Mouse (Mus musculus): ENCODE measurements around the gene Chat. TPM values are rescaled to one million over a fixed set of nuclear protein-coding genes. Genes with fewer than 3 reads are reported as not detected.
A peak's percentile ranks its signal among the peaks of the same experiment; 100 is the strongest.
"Not testable (repeated sequence)": the region's sequence is repeated elsewhere in the genome, so short reads cannot be mapped to it uniquely, and the experiment has no call there.

The Chat gene
- polyA plus RNA-seq, 1 experiment: 0.42 TPM

GRCm38 (mm10) chr14:32463211-32464040, 2.4 kb downstream of the Chat start:
- no peak for DNase-seq (ENCODE audit: extremely low spot score in 1 of 2, low spot score in 1 of 2)

GRCm38 (mm10) chr14:32452552-32452951, 13.2 kb downstream of the Chat start:
- no peak for DNase-seq (ENCODE audit: extremely low spot score in 1 of 2, low spot score in 1 of 2)

DNA sequence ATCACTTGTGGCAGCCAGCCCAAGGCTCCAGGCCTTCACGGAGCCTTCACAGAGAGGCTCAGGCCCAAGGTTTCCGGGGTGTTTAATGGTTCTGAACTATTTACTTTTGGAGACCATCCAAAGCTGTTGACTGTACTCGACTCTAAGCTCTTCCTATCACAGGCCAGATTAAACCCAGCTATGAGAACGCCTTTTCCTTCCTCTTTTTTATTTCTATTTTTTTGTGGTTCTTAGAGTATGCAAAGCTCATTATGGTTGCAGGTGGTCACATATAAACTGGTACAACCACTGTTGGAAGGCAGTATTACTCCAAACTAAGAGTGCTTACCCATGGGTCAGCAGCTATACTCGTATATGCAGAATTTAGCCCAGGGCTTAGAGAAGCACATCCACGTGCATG, 18.8 kb downstream of the Chat start:
- no peak for DNase-seq (ENCODE audit: extremely low spot score in 1 of 2, low spot score in 1 of 2)

DNA sequence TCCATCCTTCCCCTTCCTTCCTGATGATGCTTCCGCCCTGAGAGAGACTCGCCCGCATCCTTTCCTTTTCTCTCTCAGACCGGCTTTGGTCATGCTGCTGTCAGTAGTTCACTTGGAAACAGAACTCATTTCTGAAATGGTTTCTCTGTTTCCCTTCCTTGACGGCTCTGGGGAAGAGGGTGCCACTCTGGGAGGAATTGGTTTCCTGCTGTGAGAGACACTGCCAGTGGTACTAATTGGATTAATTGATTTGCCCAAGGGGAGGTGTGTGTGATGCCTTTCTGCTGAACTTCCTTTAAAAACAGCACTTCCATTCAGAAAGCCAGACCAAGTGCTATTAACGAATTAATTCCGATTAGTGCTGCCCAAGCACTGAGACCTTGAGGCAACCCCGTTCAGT, 22.3 kb downstream of the Chat start:
- DNase-seq (ENCODE audit: extremely low spot score in 1 of 2, low spot score in 1 of 2): no peak

DNA sequence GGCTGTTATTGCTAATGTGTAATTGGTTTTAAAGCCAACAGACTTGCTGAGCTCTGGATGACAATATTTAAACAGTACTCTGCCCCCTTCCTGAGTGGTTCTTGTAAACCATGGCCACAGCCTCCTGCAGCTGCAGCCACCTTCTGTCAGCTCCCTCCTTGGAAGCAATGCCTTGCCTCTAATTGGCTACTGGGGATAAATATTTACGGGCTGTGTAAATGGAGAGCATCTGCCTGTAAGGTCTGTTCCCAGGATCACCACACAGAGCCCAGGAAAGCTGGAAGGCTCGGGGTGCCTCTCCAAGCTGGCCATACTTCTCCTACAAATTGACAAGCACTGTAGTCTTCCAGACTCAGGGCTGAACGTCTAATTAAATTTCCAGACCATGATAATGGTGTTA, 26.0 kb downstream of the Chat start:
- no peak for DNase-seq (ENCODE audit: extremely low spot score in 1 of 2, low spot score in 1 of 2)

GRCm38 (mm10) chr14:32439316-32439715, 26.5 kb downstream of the Chat start:
- DNase-seq (ENCODE audit: extremely low spot score in 1 of 2, low spot score in 1 of 2): no peak

DNA sequence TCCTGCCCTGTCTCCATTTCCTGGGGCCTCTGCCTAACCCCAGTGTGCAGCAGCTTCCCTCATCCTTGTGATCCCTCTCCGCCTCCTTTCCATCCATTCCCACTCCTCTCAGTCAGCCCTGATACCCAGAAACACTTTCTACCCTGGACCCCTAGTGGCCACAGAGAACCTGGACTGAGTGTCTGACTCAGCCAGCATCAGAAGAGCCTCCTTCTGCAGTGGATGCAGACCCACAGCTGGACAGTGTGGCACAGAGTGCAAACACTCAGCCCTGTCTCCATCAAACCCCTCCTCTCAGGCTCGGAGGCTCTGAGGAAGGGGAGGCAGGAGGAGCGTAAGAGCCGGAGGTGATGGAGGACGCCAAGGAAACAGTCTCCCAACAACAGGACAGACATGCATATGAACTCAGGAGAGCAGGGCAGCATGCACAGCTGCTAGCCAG, 28.4 kb downstream of the Chat start:
- no peak for DNase-seq (ENCODE audit: extremely low spot score in 1 of 2, low spot score in 1 of 2)

- no peak for DNase-seq (ENCODE audit: extremely low spot score in 1 of 2, low spot score in 1 of 2)
These were observed 36.7 kb downstream of the Chat start for GRCm38 (mm10) chr14:32429030-32429602.

DNA sequence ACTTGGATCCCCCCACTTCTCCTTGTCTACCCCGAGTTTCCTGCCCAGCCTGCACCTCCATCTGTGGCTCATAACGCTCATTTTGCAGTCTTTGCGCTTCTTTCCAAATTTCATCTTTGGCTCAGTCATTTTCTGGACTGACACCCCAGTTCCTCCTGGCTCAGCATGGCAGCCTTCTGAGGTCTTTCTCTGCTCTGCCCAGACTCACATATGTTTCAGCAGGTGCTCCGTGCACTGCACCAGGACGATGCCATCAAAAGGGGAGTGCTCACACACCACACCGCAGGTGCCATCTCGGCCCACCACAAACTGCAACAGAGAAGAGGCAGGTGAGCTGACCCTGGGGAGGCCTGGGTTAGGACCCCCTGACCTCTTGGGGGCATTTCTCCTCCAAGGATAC, 41.8 kb downstream of the Chat start:
- DNase-seq (ENCODE audit: extremely low spot score in 1 of 2, low spot score in 1 of 2): no peak

DNA sequence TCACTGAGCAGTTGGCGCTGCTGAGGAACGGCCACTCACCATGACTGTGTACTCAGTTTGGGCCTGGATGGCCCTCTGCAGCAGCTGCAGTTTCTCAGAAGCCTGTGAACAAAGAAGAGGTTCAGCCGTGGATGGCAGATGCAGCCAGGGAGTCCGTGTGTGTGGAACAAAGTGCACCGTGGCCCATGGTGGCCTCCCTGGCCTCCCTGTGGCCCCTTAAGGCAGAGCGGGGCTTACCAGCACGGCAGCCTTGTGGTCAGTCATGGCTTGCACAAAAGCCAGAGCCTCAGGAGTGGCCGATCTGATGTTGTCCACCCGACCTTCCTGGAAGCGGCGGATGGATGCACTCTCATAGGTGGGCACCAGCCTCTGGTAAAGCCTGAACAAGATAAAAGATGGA, 47.0 kb downstream of the Chat start:
- DNase-seq (ENCODE audit: extremely low spot score in 1 of 2, low spot score in 1 of 2): no peak

- peak in 1 of 2 experiments; percentile 14 for DNase-seq (ENCODE audit: extremely low spot score in 1 of 2, low spot score in 1 of 2)
These were observed 53.7 kb downstream of the Chat start for GRCm38 (mm10) chr14:32412075-32412474.

- no peak for DNase-seq (ENCODE audit: extremely low spot score in 1 of 2, low spot score in 1 of 2)
These were observed 55.7 kb downstream of the Chat start for GRCm38 (mm10) chr14:32410084-32410483.

- DNase-seq (ENCODE audit: extremely low spot score in 1 of 2, low spot score in 1 of 2): not testable (repeated sequence)
These were observed 60.4 kb downstream of the Chat start for GRCm38 (mm10) chr14:32405399-32405798.

DNA sequence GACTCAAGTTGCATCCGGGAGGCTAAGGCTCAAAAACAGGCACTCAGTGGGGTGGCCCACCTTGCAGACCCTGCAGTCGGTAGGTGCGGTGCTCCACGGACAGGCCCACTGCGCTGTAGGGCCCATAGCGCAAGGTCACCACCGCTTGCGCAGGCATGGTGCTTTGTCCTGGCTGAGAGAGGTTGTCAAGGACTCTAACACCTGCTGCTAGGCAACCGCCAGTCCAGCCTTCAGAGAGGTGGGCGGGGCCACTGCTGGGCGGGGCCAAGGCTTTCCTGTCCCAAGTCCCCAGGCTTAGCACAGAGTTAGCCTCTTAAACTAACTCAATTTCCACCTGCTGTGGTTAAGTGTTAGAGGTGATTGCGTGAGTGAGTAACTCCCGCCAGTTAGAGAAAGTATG, 77.6 kb downstream of the Chat start, which contains the start of gene 1700024G13Rik:
1700024G13Rik (minus strand) TSS at position 196 of the 400 bp plus-strand sequence.
- no peak for DNase-seq (ENCODE audit: extremely low spot score in 1 of 2, low spot score in 1 of 2)

DNA sequence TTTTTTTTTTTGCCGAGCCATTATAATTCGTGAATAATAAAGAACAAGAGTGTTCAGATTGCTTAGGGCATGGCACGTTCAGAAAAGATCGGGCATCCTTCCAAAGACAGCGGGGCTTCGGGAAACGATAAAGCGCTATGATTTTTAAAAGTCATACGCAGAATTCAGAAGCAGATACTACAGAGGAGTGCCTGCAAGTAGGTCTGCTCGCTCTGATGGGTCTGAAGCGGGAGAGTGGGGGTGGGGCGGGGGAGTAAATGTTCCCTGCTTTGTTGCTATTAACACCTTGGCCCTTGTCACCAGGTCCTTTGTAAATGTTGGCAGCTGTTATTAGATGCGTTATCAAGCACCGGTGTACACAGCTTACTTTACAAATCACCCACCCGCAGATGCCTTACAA, 84.2 kb downstream of the Chat start:
- DNase-seq (ENCODE audit: extremely low spot score in 1 of 2, low spot score in 1 of 2): no peak

DNA sequence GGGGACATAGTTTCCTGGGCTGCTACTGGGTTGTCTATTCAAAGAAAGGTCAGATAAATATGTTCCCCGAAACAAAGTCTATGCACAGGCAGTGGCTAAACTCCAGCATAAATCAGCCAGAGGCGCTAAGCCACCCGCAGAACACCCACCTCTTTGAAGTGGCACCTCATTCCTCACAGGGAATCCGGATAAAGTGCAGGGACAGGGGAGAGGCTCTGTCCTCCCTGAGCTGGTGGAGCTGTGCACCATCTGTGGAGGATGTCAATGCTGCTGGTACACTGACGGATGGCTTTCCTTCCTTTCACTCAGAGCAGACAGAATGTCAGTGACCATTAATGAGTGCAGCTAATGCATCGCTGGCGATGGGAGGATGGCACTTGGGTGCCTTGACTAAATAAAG, 84.7 kb downstream of the Chat start:
- DNase-seq (ENCODE audit: extremely low spot score in 1 of 2, low spot score in 1 of 2): peak in 1 of 2 experiments; percentile 11

- no peak for DNase-seq (ENCODE audit: extremely low spot score in 1 of 2, low spot score in 1 of 2)
These were observed 85.7 kb downstream of the Chat start for GRCm38 (mm10) chr14:32380099-32380480.

DNA sequence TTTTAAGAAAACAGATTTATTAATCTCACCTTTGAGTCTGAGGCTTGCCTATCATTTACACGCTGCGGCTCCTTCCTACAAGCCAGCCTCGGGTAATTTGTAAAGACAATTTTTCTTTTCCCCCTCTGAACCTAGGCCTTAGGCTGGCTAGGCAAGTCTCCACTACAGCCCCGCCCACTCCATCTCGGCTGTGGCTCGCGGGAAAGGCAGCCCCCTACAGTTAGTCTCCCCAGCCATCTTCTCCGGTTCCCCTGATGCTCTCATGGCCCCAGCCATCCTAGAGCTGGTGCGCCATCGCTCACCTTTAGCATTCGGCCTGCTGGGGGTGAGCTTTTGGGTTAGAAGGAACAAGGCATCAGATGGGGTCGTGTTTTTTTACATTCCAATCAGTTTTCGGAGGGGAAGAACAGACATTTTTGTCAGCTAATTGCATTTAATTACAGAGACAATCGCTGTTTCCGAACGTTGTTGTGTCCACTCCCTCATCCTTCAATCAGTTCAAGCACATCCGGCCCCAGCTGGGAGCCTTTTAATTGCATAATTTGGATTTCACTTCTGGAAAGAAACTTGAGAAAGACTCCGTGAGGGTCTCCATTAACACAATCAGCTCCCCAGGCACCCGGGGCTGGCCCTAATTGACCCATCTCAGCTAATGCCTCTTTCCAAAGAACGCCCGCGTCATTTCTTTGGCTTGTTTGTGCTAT, 86.2 kb downstream of the Chat start:
- no peak for DNase-seq (ENCODE audit: extremely low spot score in 1 of 2, low spot score in 1 of 2)

GRCm38 (mm10) chr14:32372510-32372909, 93.3 kb downstream of the Chat start:
- no peak for DNase-seq (ENCODE audit: extremely low spot score in 1 of 2, low spot score in 1 of 2)

- no peak for DNase-seq (ENCODE audit: extremely low spot score in 1 of 2, low spot score in 1 of 2)
These were observed 96.0 kb downstream of the Chat start for GRCm38 (mm10) chr14:32369756-32370155.

- DNase-seq (ENCODE audit: extremely low spot score in 1 of 2, low spot score in 1 of 2): no peak
These were observed 101.4 kb downstream of the Chat start for GRCm38 (mm10) chr14:32364359-32364758.

Data from frontal cortex, adult 2 months (tissue).